Mouse (Mus musculus): ENCODE results near the gene Nisch. TPM values are rescaled to one million over a fixed set of nuclear protein-coding genes. Genes with fewer than 3 reads are reported as not detected.

Nisch gene
- total RNA-seq, 2 experiments from 2014 or later, result 69.7 to 113 TPM

DNA sequence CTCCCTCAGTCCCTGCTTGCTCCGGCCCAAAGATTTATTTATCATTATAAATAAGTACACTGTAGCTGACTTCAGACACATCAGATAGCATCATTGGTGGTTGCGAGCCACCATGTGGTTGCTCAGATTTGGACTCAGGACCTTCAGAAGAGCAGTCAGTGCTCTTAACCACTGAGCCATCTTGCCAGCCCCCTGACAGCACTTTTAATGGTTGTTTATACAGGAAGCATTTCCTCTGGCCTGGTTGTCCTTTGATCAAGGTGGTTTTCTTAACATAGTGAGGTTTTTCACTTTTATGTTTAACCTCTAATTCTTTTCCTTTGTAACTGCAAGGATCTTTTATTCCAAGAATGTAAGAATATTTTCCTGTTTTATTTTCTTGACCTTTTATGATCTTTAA, 22.3 kb downstream of the Nisch start:
- no peak for ATAC-seq (replicated peaks; ENCODE audit: poor library complexity)

DNA sequence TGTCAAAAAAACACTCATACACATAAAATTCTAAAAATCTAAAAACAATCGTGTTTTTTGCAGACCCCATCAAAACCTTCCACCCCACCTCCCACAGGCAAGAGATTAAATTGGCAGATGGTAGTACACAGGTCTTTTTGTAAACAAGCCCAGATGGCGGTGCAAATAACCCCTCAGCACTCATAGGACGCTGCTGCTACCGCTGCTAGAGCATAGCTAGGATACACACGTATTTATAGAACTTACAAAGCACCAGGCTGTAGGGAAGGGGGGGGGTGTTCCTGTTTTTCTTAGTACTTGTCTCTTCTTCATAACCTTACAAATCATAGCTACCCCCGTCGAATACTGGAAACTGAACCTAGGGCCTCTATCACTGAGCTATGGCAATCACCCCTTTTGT, 23.0 kb downstream of the Nisch start:
- no peak for ATAC-seq (replicated peaks; ENCODE audit: poor library complexity)

DNA sequence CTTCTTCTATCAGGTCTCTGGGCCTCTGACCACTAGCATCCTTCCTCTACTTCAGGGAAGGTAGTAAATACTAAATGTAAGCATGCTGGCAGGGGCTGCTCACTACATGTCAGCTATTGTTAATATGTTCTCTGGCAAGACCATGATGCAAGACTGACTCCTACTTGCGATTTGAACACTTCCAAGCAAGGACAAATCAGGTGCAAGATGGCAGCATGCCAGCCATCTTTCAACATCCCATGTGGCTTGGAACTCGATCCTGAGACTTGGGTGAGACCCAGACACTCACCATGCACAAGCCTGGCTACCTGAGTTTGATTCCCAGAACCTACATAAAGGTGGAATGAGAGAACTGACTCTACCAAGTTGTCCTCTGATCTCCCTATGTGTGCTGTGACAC, 24.8 kb downstream of the Nisch start:
- no peak for ATAC-seq (replicated peaks; ENCODE audit: poor library complexity)

DNA sequence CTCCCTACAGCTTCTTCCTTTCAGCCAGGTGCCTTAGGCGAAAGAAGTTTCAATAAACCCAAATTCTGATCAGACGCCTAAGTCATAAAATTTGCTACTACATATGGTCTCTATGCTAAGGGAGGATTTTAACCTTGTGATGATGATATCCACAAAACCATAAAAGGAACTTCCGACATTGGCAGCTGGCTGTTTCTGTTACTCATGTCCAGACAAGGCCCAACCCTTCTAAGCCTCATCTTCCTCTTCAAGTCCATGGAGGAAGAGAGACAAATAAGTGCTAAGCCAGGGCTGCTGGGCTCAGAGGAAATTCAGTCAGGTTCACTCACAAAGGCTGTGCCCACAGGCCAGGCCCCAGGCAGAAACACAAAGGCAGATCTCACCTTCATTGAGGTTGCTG, 27.4 kb downstream of the Nisch start:
- peak; percentile 30; the same call in 1 of the 2 replicates for ATAC-seq (replicated peaks; ENCODE audit: poor library complexity)

DNA sequence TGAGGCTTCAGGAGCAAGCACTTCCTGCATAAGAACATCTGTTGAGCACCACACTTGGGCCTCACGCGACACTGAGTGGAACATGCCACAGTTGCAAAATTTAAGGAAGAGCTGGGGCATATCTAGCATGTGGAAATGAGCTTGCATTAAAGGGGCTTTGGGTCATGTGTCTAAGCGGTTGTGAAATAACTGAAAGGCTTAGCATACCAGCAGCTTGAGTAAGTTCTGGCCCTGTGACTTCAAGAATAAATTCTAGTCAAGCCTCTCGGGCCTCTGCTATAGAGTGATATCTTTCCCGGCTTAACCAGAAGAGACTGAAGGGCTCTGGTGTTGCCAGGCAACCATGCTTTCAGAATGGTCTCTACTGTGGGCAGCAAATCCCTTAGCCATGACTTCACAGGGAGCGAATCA, 28.0 kb downstream of the Nisch start:
- peak; percentile 95 for ATAC-seq (replicated peaks; ENCODE audit: poor library complexity)

DNA sequence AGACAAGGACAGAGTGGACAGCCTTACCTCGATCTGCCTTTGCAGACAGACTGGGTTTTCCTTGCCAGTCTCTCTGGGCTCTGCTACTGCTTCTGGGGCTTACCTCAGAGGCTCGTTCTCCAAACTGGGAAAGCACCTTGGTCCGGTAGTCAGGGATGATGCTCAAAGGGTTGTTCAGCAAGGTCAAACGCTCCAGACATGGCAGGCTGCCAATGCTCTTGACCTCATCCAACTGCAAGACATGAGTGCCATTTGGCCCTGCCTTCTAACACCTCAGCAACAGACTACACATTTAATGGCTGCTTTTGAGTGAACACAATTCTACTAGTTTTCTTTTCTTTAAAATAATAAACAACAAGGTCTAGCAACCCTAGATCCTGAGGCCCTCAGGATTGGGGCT, 30.1 kb downstream of the Nisch start:
- no peak for ATAC-seq (replicated peaks; ENCODE audit: poor library complexity)

DNA sequence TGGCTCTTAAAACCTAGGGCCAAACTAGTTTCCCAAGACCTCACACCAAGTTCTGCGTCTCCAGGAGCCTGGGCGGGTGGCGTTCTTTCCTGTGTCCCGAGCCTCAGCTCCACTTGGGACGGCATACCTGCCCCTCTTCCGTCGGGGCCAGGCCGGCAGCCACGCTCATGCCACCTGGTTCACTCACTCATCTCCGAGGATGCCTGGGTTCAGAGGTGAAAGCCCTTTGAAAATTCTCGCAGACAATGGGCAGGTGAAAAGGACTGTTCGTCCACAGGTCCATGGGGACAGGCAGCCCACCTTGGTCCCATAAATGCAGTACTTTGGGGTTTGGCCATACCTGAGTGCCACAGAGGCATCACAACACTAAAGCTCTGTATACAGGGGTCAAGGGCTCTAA, 32.6 kb downstream of the Nisch start:
- no peak for ATAC-seq (replicated peaks; ENCODE audit: poor library complexity)

DNA sequence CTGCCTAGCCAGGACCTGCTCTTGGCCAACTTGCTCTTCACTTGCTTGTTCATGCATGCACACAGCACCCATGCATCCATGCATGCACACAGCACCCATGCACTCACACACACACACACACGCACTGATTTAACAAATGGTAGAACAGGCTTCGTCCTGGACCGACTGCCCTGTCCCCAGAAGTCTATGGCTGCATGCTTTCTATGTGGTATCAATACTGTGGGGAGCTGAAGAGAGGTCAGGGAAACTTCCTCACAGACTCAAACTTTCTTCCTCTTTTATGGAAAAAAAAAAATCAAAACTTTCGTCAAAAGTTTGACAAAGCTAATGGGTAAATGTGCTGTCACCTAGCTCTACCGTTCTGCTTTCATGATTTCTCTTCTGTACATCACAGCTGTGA, 33.2 kb downstream of the Nisch start:
- 0 out of 2 replicates have a peak, but pooled peaks have one; percentile 11 for ATAC-seq (replicated peaks; ENCODE audit: poor library complexity)

DNA sequence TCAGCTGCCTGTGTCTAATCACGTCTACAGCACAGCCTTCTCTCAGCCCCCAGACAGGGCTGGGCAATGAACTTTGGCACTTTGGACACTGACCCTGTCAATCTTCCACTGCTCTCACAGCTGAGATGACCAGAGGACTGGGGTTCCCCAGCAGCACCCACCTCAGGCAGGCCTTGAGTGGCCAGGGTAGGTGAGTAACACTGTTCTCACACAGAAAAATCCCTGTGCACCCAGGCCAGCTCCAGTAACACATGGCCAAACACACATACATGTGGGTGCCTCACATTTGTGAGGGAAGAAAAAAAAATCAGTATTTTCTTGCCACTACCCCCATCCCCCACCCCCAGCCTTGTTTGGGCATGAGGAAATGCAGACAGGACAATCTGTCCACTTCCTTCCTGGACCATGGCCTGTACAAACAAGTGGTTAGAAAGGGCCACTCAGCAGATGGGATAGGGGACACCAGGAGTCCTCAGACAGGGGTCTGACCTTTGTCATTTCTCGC, 33.9 kb downstream of the Nisch start:
- ATAC-seq (replicated peaks; ENCODE audit: poor library complexity), result no peak

DNA sequence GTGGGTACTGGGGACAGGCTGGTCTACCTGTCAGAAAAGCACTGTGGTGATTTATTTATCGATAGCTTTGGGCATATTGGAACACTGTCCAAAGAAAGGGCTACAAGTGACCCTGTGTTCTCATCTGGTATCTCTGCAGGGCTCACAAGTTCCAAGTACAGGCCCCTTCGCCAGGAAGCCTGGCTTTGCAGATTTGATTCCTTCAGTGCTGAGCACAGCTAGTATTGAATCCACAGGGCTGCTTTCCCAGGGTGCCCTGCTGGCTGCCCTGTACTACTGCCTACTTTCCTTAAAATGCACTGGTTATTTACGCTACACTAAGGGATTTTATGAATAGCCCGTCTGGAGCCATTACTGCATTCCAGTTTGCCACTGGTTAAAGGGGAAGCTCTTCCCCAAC, 35.2 kb downstream of the Nisch start:
- ATAC-seq (replicated peaks; ENCODE audit: poor library complexity), result no peak

DNA sequence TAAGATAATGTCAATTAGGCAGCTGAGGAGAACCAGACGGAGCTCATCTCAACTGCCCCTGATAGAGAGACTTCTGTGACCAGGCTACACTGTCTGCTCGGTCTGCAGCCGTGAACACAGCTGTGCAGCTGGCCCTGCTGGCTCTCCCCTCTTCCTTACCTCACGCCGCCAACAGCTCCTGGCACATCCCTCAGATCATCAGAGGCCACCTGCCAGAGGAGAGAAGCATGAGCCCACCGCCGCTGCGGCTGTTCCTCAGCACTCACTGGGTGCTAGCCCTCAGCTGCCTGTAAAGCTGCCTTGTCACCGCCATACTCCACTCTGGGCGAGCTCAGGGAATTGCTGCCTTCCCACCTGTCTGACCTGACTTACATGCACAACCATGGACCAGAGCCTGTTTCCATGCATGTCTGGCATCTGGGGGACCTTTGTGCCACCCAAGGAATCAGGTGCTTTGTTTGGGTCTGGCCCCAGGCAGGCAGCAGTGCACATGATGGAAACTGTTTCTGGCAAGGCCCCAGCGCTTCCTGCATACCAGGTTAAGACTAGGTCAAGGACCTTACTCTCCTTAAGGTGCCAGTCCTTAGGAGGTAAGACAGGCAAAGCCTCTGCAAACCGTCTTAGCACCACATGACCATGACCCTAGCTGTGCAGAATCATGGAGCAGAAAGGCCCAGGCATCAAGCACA, 36.9 kb downstream of the Nisch start:
- no peak for ATAC-seq (replicated peaks; ENCODE audit: poor library complexity)

DNA sequence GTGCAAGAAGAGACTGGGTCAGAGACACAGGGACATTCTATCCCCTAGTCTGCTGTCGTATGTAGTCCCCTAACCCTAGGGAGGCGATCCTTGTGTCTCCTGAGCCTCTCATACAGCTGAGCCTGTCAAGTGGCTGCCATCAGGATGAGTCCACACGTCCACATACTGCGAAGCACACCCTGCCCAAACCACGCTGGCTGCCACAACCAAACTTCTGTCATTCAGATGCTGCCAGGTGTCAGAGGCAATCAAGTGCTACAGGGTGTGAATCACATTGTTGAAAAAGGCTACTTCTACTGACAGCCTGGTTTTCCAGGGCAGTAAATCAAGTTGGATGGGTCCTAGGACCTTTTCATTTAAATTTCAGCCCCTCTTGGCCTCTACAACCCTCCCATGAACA, 39.0 kb downstream of the Nisch start:
- no peak for ATAC-seq (replicated peaks; ENCODE audit: poor library complexity)

DNA sequence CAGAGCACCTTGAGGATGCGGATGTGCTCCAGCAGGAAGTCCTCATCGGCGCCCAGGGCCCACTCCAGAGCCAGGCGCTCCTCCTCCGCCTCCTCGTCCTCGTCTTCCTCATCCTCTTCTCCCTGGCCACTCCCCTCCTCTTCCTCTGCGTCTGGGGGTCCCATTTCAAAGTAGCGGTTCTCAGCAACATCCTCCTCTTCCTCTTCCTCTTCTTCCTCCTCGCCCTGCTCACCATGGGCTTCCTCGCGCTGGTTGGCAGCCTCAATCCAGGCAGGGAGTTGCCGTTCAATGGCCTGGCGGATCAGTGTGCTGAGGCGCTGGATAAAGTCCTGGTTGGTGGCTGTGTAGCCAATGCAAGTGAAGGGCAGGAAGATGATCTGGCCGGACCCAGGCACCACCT, 39.5 kb downstream of the Nisch start:
- ATAC-seq (replicated peaks; ENCODE audit: poor library complexity), result no peak

DNA sequence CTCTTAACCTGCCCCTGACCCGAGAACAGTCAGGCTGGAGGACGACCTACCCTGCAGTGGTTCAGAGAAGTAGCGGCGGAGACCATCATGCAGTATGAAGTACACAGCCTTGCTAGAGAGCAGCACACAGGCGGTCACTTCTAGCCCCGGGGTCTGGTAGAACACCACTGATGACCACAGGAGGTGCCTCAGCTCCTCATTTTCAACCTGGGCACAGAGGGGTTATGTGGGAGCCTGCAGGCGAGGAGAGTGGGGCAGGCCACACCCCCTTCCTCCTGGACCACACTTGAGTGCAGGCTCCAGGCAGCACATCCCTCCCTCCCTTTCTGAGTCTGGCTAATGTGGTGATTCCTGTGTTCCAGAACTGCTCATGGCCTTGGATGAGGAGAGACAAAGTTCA, 43.2 kb downstream of the Nisch start:
- ATAC-seq (replicated peaks; ENCODE audit: poor library complexity), result no peak

DNA sequence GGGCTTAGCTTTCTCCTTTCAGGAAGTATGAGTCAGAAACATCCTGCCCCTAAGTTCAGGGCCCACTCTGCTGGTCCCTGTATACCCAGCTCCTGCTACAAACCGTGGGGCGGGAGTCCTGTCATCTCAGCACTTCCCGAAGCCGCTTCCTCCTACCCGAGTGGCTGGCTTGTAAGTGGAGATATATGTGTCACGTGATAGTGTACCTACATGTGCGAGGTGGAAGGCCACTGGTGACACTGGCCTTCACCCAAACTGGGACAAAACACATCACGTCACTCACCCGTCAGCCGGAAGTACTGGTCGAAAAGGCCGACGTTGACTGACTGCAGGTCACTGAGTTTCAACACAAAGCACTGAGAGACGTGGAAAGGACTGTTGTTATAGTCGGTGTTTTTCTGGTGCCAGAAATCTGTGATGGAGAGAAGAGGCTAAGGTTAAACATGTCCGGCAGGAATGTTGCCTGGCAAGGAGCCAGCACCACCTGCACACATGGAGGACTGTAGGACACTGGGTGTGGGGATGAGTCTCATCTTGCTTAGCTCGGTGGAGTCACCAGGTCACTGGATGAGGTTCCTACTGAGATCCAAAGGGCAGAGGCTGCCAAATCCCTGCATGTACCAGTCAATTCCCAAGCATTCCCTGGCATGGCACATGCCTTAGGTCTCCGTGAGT, 43.8 kb downstream of the Nisch start:
- ATAC-seq (replicated peaks; ENCODE audit: poor library complexity), result no peak

DNA sequence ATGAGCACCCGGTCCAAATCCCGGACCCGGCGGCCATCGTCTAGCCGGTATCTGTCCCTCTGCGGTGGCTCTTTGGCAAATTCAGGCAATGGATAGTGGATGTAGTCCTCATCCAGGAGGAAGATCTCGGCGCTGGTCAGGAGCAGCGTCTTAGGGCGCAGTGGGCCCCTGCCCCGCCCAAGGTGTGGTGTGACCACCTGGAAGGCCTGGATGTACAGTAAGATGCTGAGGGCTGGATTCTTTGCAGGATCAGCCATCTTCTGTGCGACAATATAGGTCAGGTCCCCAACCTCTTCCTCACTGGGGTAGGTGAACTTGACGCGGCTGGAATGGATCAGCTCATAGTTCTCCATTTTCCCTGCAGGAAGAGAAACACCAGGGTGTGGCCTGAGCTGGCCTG, 44.9 kb downstream of the Nisch start:
- no peak for ATAC-seq (replicated peaks; ENCODE audit: poor library complexity)

DNA sequence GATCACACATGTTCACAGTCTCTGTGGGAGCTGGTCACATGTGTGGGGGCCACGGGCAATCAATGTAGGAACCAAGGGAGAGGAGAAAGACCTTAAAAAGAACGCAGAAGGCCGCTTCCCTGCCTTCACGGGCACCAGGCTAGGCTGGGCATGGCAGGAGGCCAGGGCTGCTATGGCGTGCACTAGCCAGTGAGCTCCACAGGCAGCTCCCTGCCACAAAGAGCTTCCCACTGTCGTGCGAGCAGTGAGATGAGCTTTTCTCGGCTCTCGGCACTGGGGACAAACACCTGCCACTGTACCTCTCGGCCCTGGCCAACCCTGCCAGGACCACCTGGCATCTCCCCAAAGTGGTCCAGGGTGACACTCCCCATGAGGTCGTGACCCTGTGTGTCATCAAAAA, 45.4 kb downstream of the Nisch start:
- no peak for ATAC-seq (replicated peaks; ENCODE audit: poor library complexity)

DNA sequence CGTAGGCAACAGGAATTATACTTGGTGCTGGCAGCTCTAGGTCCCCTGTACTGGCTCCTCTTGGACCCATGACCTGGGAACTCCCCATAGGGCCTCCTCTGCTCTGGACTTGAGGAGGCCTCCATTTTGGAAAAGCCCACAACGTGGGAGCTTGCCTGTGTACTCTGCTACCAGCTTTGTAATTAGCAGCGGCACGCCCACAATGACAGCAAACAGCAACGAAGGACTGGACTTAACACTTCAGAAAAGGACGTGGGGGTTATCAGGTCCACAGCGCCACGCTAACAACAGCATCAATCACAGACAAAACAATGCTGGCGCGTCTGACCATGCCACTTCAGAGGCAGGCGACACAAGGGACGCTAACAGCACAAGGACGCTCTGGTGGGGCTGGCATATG, 45.8 kb downstream of the Nisch start:
- no peak for ATAC-seq (replicated peaks; ENCODE audit: poor library complexity)

DNA sequence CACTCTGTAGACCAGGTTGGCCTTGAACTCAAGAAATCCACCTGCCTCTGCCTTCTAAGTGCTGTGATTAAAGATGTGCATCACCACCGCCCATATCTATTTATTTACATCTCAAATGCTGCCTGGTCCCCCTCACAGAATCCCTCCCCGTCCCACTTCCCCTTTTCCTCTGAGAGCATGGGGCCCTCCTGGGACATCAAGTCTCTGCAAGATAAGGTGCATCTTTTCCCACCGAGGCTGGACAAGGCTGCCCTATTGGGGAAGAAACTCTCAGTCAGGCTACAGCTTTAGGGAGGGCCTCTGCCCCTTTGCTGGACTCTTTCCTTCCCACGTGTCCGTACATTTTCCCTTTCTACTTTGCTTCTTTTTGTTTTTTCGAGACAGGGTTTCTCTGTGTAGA, 47.2 kb downstream of the Nisch start:
- no peak for ATAC-seq (replicated peaks; ENCODE audit: poor library complexity)

DNA sequence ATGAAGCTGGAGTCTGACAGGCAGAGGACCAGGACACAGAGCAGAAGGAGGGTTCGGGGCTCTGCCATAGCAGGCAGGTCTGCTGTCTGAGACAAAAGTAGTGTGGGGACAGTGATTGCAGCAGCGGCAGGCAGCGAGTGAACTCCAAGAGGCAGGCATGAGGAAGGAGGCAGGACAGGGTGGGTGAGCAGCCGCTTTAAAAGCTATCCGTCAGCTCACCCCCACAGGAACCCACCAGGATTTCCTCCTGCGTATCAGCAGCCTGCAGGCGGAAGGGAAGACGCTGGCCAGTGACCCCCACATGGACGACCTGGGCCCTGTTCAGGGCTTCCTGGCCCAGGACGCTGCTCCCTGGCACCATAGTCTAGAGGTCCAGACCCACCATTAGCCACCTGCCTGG, 48.3 kb downstream of the Nisch start, which contains the start of gene Stab1:
Gene Stab1, minus strand, starts transcription at position 217 of the 400 bp plus-strand sequence.
- no peak for ATAC-seq (replicated peaks; ENCODE audit: poor library complexity)

DNA sequence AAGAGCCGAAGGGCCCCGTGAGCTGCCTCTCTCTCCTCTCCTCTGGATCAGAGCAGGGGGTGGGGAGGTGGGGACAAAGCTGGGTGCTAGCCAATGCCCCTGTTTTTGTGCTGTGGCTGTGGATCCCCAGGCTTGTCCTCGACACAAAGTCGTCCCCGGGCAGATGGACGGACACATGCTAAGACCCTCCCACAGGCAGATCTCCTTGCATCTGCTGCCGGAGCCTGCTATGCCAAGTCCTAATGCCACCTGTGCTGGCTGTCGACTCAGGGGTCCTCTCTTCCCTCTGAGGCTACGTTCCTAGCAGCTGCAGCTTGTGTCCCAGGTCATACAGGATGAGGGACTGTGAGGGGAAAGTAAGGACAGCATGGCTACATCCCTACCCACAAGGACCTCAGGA, 49.9 kb downstream of the Nisch start:
- ATAC-seq (replicated peaks; ENCODE audit: poor library complexity), result no peak

DNA sequence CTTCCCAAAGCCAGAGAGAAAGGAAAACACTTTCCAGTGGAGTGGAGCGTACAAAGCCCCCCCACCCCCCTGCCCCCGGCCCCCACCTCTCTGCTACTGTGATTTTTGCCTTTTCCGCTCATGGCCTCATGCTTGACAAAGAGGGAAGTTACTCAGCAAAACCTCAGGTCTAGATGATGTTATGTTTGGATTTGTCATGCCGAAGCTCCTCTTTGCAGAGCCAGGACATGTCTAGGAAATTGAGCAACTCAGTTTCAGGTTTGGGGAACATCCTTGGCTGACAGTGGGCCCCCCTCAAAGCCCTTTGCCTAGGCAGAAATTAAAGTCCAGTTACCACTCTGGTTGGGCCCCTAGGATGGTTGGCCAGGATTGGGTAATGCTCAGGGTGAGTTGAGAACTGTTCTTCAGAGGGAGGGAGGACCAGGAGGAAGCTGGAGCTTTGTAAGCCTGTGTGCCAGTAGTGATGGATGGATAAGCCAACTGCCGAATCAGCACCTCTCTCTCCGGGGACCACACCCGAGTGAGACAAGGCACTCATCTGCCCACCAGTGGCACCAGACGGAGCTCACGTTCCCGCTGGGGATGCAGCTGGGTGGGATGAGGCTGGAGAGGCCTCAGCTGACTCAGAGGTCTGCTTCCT, 50.6 kb downstream of the Nisch start:
- peak; percentile 86 for ATAC-seq (replicated peaks; ENCODE audit: poor library complexity)
